Mouse (Mus musculus): Measurements from ENCODE around the gene Tnrc6a.

DNA sequence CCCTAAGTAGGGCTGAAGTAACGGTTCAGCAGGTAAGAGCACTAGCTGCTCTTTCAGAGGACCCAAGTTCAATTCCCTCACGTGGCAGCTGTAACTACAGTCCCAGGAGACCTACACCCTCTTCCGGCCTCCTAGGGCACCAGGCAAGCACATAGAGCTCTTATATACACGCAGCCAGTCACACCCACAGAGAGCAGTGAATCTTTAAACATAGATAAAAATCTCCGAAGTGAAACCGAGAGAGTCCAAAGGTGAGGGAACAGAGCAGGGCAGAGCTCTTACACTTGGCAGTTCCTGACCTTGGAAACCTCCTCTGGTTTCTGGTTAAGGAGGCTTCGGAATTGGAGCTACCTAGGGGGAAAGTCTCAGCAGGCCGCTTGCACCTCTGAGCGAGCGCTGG is 75.0 kb downstream of the Tnrc6a start:
- TF ChIP-seq ZNF384 (IDR thresholded peaks at IDR 0.05; ENCODE audit: low read depth, low read length) (no peak), ZC3H11A (IDR thresholded peaks at IDR 0.05; ENCODE audit: borderline replicate concordance, low read depth, low read length) (no peak), HCFC1 (IDR thresholded peaks at IDR 0.05; ENCODE audit: borderline replicate concordance, insufficient read depth, low read length) (no peak)

All from ES-E14 (cell line).